Mouse (Mus musculus) liver, postnatal 0 days (tissue): Measurements from ENCODE around the gene Txnrd2.

Source experiments
- CTCF ChIP-seq: sonication (generic); IDR thresholded peaks from 2 replicates; pipeline ENCODE4 v1.5.1; 2016; ENCODE audit warnings: antibody characterized with exemption, low read depth
- EP300 ChIP-seq: IDR thresholded peaks from 2 replicates; pipeline ENCODE4 v1.6.1; 2016; ENCODE audit warnings: antibody characterized with exemption, low read depth, mild to moderate bottlenecking

DNA sequence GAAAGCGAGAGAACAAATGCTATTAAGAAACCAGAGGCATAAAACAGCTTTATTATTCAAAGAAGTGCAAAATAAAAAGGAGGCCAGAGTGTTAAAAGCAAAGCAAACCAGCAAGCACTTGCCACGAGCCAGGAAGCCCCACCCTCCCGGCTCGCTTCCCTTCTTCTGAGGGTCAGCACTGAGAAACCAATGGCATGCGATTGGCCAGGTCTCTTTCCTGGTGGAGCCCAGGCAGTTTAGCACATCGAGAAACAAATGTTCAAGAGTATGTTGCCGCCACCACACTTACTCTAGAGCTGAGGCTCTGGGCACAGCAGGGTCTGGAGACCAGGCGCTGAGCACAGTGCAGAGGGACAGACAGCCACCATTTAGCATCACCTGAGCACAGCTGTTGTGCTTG, 36.4 kb downstream of the Txnrd2 start:
- TF ChIP-seq EP300 (no peak), CTCF (no peak)
